Mouse (Mus musculus): ENCODE results near the gene Trpv2.

DNA sequence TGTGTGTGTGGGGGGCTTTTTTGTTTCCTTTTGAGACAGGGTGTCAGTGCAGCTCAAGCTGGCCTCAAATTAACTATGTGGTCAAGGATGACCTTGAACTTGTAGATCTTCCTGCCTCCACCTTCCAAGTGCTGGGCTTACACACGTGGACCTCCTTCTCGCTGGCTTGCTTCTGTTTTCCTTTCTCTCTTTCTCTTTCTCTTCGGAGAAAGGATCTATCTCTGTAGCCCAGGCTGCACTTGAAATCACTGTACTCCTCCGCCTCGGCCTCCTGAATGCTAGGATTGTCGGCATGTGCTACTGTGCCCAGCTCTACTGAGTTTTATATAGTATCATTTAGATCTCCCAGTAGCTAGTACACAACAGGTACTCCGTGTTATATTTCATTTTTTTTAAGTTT, 36.7 kb upstream of the Trpv2 start:
- no peak for TF ChIP-seq POLR2A (IDR thresholded peaks at IDR 0.05; ENCODE audit: borderline replicate concordance, low read depth, low read length)
- no peak for TF ChIP-seq CTCF (IDR thresholded peaks at IDR 0.05; ENCODE audit: low read depth, low read length)

All from bone marrow macrophage, adult 2 months (primary cell).